Mouse (Mus musculus) embryonic facial prominence, embryonic 13.5 days (tissue): ENCODE measurements around the gene Irak3. TPM values are rescaled to one million over a fixed set of nuclear protein-coding genes. Genes with fewer than 3 reads are reported as not detected.
"Not testable (repeated sequence)": the region's sequence is repeated elsewhere in the genome, so short reads cannot be mapped to it uniquely, and the experiment has no call there.

Experiments used
- ATAC-seq: fragments of 200-750 bp; cut with Nextera tagmentation; 2 replicates; pipeline ENCODE4 v1.8.0; 2017; ENCODE audit warnings: low read depth; ENCODE audit not compliant: insufficient number of reproducible peaks, insufficient read depth, low FRiP score, low TSS enrichment
- H3K27ac ChIP-seq: fragments of 300-500 bp; sonication (generic); 2 replicates; pipeline ENCODE4 v1.5.1; 2015; ENCODE audit warnings: moderate library complexity, mild to moderate bottlenecking, inconsistent platforms
- H3K27me3 ChIP-seq: fragments of 300-500 bp; sonication (generic); 2 replicates; pipeline ENCODE4 v1.6.1; 2015; ENCODE audit warnings: mild to moderate bottlenecking, inconsistent platforms
- H3K36me3 ChIP-seq: fragments of 300-500 bp; sonication (generic); 2 replicates; pipeline ENCODE4 v1.6.1; 2015; ENCODE audit warnings: mild to moderate bottlenecking, inconsistent platforms
- H3K4me1 ChIP-seq: fragments of 300-500 bp; sonication (generic); 2 replicates; pipeline ENCODE4 v1.6.1; 2015; ENCODE audit warnings: inconsistent platforms
- H3K4me2 ChIP-seq: fragments of 300-500 bp; sonication (generic); 2 replicates; pipeline ENCODE4 v1.6.1; 2015; ENCODE audit warnings: moderate library complexity, mild to moderate bottlenecking, inconsistent platforms
- H3K4me3 ChIP-seq: fragments of 300-500 bp; sonication (generic); 2 replicates; pipeline ENCODE4 v1.5.1; 2015; ENCODE audit warnings: mild to moderate bottlenecking, inconsistent platforms
- H3K9ac ChIP-seq: fragments of 300-500 bp; sonication (generic); 2 replicates; pipeline ENCODE4 v1.6.1; 2015; ENCODE audit warnings: mild to moderate bottlenecking, inconsistent platforms
- H3K9me3 ChIP-seq: fragments of 300-500 bp; sonication (generic); 2 replicates; pipeline ENCODE4 v1.6.1; 2016; ENCODE audit warnings: inconsistent platforms
- WGBS: fragments of 180-500 bp; shearing (Covaris S2); methylation state at CpG from one replicate; pipeline ENCODE4 v1.1.7; 2015; ENCODE audit warnings: mixed read lengths; 5-methylcytosine and 5-hydroxymethylcytosine counted together
- polyA plus RNA-seq: library from polyadenylated mRNA; unstranded; fragments of >200 nt; fragmentation: Nextera tagmentation; extraction: Ambion mirVana; gene quantifications from 2 replicates; pipeline ENCODE4 v1.2.1, GENCODE M21; 2015

Gene Irak3
- polyA plus RNA-seq, 1 experiment from 2014 or later, result 2.0 TPM

DNA sequence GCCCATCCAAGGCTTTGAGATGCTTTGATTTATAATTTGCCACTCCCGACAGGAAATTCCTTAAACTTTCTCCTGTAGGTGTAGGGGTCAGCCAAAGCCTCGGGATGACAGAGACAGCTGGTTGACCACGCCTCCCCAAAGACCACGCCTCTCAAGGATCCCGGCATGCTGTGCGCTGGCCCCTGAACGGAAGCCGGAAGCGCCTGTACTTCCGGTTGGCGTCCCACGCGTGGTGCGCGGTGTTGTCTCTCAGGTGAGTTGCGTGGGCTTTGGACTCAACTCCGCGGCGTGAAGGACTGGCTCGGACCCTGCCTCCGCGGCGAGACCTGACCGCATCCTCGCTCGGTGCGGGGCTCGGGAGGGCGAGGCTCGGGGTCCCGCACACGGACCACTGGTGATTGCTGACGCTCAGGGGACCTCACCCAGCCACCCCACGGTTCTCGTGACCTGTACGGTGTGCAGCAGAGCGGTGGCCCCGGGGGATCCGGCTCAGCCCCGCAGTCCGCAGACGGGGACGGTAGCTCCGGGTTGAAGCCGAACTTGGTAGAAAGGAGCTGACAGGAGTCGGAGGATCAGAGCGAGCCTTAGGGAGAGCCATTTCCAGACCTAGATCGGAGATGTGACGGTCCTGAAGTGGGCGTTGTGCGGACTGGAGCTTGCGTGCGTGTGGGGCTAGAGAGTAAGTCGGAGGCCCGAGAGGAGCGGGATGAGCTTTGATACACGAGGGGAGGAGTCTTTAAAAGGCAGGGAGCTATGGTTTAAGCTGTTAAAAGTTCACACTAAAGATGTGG, 25.1 kb upstream of the Irak3 start, which contains the start of gene Llph:
Gene Llph (plus strand): TSS at position 200 of the 791 bp plus-strand sequence.
- peak within 1 kb of the TSS; percentile 100 for H3K4me3 ChIP-seq
- peak within 1 kb of the TSS; percentile 91 for H3K9ac ChIP-seq
- peaks cover 24% of the 10 kb centered on the region for H3K4me1 ChIP-seq
- peak; percentile 81 for ATAC-seq
- WGBS, result under 1% methylated on average over 57 of the region's 57 CpGs
- H3K4me2 ChIP-seq, result peak within 1 kb of the TSS; percentile 94
- H3K9me3 ChIP-seq, result no peaks in the 10 kb centered on the region
- H3K27ac ChIP-seq, result no peak within 1 kb of the TSS; the same call in 1 of the 2 replicates
- H3K27me3 ChIP-seq, result no peaks in the 10 kb centered on the region
- peaks cover 37% of the 10 kb centered on the region for H3K36me3 ChIP-seq

DNA sequence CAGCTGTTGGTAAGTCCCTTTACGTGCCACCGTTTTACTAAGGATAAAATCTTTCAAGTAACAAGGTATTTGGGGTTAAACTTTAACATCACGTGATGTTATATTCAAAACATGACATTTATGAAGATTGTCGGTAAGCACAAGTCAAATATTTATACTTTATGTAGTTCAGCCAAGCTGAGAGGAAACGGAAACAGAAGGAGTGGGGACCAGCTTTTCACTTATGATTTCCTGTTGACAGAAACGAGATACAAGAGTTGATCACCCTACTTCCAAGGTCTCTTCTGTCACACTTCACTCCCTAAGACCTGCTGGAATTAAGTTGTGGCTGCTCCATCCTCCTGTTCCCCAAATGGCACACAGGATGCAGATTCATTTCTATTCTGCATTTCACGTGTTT, 18.8 kb upstream of the Irak3 start:
- ATAC-seq, result no peak
- Histone ChIP-seq H3K9me3 (no peaks in the 10 kb centered on the region), H3K4me2 (no peak overlapping the region), H3K9ac (no peak overlapping the region), H3K4me1 (no peaks in the 10 kb centered on the region), H3K27ac (no peak overlapping the region), H3K27me3 (no peaks in the 10 kb centered on the region), H3K36me3 (peaks cover 34% of the 10 kb centered on the region), H3K4me3 (no peak overlapping the region)
- WGBS, result 81% methylated on average over 7 of the region's 7 CpGs

DNA sequence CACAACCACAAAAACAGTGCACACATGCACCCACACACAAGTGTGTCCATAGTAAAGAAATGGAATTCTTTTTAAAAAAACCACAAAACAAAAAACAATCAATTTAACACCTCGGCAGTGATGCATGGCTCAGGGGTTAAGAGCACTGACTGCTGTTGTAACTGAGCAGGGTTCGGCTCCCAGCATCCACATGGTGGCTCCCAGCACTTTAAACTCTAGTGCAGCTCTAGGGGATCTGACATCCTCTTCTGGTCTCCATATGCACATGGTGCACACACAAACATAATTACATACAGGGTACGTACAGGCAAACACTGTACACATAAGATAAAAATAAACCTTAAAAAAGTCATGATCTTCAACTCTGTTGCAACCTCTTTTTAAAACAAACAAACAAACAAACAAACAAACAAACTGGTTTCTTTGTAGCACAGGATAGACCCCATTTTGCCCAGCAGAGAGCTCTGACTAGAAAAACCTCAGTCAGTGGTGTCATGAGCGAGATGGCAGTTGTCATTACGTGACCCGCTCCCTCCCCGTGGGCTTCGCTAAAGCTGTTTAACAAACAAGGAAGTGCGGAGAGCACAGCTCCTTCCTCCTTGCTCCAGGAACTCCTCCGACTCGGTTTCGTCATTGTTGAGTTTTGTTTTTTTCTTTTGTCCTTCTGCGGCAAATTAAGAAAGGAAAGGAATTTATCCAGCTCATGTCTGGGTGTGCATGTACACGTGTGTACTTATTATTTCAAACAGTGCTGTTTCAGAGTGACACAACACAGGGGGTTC, 17.8 kb upstream of the Irak3 start:
- WGBS, result 81% methylated on average over 14 of the region's 14 CpGs
- ATAC-seq, result no peak
- no peak overlapping the region for H3K4me2 ChIP-seq
- H3K4me1 ChIP-seq, result no peaks in the 10 kb centered on the region
- no peaks in the 10 kb centered on the region for H3K27me3 ChIP-seq
- peaks cover 35% of the 10 kb centered on the region for H3K36me3 ChIP-seq
- no peak overlapping the region for H3K27ac ChIP-seq
- H3K4me3 ChIP-seq, result no peak overlapping the region
- H3K9me3 ChIP-seq, result no peaks in the 10 kb centered on the region
- H3K9ac ChIP-seq, result no peak overlapping the region

DNA sequence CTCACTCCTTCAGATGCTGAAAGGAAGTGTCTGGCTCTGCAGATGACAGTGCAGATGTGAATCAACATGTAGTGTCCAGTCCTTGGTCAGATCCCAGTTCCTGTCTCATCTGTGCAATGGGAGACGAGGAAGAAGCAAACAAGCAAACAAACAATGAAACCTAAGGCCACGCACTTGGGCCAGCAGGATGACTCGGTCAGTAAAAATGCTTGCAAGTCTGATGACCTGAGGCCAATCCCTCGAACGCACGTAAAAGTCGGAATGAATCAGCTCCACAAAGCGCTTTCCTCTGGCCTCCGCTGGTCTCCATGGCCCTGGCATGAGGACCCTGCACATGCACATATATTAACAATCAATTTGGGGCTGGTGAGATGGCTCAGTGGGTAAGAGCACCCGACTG, 17.1 kb upstream of the Irak3 start:
- Histone ChIP-seq H3K27me3 (no peaks in the 10 kb centered on the region), H3K27ac (no peak overlapping the region), H3K9me3 (no peaks in the 10 kb centered on the region), H3K4me3 (no peak overlapping the region), H3K9ac (no peak overlapping the region), H3K4me1 (no peaks in the 10 kb centered on the region), H3K36me3 (peaks cover 31% of the 10 kb centered on the region), H3K4me2 (no peak overlapping the region)
- ATAC-seq, result no peak
- 89% methylated on average over 10 of the region's 10 CpGs for WGBS

DNA sequence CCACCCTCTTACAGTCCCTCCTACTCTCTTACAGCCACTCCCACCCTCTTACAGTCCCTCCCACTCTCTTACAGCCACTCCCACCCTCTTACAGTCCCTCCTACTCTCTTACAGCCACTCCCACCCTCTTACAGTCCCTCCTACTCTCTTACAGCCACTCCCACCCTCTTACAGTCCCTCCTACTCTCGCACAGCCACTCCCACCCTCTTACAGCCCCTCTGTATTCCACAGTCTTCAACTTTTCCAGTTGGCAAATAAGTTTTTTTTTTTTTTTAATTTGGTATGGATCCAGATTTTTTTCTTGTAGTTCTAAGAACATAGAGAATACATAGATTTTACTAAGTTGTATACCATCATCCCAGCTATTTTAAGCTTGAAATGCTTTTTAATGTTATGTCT, 15.2 kb upstream of the Irak3 start:
- H3K9ac ChIP-seq, H3K4me3 ChIP-seq, H3K27ac ChIP-seq, H3K9me3 ChIP-seq, H3K4me1 ChIP-seq, H3K4me2 ChIP-seq, ATAC-seq, H3K27me3 ChIP-seq: not testable (repeated sequence)
- 92% methylated on average over 1 of the region's 1 CpGs for WGBS
- H3K36me3 ChIP-seq, result peaks cover 29% of the 10 kb centered on the region

DNA sequence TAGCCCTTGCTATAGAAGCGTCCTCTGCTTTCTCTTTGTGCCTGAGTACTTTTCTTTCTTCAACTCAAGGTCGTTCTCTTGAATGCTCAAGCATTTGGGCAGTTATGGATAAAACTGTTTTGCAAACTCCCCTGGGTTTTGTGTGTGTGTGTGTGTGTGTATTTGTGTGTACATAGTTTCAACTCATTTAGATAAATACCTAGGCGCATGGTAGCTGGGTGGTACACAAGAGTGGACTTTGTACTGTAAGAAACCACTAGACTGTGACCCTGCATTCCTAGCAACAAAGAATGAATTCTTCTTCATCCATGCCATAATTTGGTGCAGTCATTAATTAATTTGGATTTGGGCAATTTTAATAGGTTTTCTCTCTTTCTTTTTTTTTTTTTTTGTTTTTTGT, 8.2 kb upstream of the Irak3 start:
- no peaks in the 10 kb centered on the region for H3K9me3 ChIP-seq
- H3K27me3 ChIP-seq, result no peaks in the 10 kb centered on the region
- H3K27ac ChIP-seq, result no peak overlapping the region
- peaks cover 10% of the 10 kb centered on the region; the same call in 1 of the 2 replicates for H3K36me3 ChIP-seq
- no peak overlapping the region for H3K4me3 ChIP-seq
- H3K4me2 ChIP-seq, result peak overlapping the region; percentile 80
- H3K9ac ChIP-seq, result no peak overlapping the region
- peaks cover 9% of the 10 kb centered on the region for H3K4me1 ChIP-seq
- ATAC-seq, result no peak
- 87% methylated on average over 3 of the region's 3 CpGs for WGBS

DNA sequence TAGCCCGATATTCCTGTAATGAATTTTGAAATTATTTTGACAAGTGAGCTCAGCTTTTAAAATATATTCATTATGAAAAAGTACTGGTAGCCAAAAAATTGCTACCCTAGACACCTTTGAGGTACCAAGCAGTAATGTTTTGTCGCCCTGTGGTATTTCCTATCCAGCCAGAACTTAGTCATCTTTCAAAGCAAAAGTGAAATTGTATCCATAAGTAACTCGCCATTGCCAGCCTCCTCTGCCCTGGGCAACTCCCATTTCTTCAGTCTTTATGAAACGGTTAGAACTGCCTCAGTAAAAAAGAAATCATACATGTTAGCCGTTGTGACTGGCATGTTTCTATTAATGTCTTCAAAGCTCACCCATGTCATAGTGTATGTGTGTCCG, 7.6 kb upstream of the Irak3 start:
- no peaks in the 10 kb centered on the region for H3K9me3 ChIP-seq
- H3K36me3 ChIP-seq, result peaks cover 10% of the 10 kb centered on the region; the same call in 1 of the 2 replicates
- peaks cover 9% of the 10 kb centered on the region for H3K4me1 ChIP-seq
- no peaks in the 10 kb centered on the region for H3K27me3 ChIP-seq
- H3K4me2 ChIP-seq, result peak overlapping the region; percentile 80
- WGBS, result 52% methylated on average over 6 of the region's 6 CpGs
- H3K9ac ChIP-seq, result peak overlapping the region; percentile 84; the same call in 1 of the 2 replicates
- no peak for ATAC-seq
- H3K27ac ChIP-seq, result no peak overlapping the region
- peak overlapping the region; percentile 97 for H3K4me3 ChIP-seq

DNA sequence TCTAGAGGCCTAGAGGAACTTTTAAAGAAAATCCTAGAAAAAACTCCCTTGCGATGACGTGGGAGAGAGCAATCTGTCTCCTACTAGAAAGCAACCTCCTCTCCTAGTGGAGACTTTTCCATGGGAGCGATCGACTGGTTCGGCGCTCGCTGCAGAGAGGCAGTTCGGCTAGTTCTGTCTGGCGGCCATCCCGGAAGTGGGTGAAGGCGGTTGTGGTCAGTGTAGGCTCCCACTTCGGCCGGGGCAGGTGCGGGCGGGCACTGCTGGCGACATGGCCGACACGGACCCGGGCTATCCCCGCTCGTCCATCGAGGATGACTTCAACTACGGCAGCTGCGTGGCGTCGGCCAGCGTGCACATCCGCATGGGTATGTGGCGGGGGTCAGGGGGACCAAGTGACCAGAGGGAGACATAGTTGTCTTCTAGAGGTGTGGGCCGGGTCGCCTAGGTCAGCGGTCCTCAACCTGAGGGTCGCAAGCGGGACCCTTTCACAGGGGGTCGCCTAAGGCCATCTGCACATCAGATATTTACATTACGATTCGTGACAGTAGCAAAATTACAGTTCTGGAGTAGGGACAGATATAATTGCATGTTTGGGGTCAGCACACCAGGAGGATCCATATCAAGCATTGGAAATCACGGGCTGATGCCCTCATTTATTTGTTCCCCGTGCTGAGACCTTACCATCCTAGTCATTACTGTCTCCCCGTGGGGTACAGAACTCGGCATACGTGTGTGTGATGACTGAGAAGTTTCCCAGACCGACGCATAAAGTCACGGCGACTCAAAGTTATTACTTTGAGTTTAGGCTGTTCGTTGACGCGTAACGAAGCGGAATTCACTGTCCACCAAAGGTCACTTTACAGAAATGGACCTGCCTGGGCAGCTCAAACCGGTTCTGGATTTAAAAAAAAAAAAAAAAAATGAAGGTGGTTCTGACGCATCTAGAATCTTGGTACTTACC, 6.9 kb upstream of the Irak3 start:
- peaks cover 9% of the 10 kb centered on the region for H3K4me1 ChIP-seq
- H3K36me3 ChIP-seq, result peaks cover 10% of the 10 kb centered on the region; the same call in 1 of the 2 replicates
- peak overlapping the region; percentile 80 for H3K4me2 ChIP-seq
- H3K27me3 ChIP-seq, result no peaks in the 10 kb centered on the region
- H3K9me3 ChIP-seq, result no peaks in the 10 kb centered on the region
- peak; percentile 76 for ATAC-seq
- WGBS, result 4% methylated on average over 53 of the region's 53 CpGs
- H3K4me3 ChIP-seq, result peak overlapping the region; percentile 97
- peak overlapping the region; percentile 84 for H3K9ac ChIP-seq
- no peak overlapping the region for H3K27ac ChIP-seq

DNA sequence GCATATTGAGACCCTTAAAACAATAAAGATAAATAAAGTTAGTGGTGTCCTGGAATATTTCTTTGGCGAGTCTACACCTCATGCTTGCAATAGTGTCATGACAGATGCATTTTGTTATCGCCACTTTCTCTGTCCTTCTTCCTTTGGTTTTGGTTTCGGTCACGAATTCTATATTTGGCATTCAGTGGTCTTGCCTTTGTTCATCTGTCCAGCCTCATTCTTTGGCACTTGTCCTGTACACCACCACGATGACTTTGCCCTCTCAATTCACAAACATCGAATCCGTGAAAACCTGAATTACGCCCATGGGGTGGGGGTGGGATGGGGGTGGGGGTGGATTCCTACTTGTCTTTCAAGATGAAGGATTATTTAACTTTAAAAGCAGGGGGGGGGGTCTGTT, 6.1 kb upstream of the Irak3 start:
- Histone ChIP-seq H3K27ac (no peak overlapping the region), H3K27me3 (no peaks in the 10 kb centered on the region; the same call in 1 of the 2 replicates), H3K36me3 (peaks cover 10% of the 10 kb centered on the region; the same call in 1 of the 2 replicates), H3K9ac (no peak overlapping the region), H3K9me3 (no peaks in the 10 kb centered on the region), H3K4me1 (peaks cover 9% of the 10 kb centered on the region), H3K4me3 (no peak overlapping the region), H3K4me2 (no peak overlapping the region)
- no peak for ATAC-seq
- WGBS, result 87% methylated on average over 8 of the region's 8 CpGs

DNA sequence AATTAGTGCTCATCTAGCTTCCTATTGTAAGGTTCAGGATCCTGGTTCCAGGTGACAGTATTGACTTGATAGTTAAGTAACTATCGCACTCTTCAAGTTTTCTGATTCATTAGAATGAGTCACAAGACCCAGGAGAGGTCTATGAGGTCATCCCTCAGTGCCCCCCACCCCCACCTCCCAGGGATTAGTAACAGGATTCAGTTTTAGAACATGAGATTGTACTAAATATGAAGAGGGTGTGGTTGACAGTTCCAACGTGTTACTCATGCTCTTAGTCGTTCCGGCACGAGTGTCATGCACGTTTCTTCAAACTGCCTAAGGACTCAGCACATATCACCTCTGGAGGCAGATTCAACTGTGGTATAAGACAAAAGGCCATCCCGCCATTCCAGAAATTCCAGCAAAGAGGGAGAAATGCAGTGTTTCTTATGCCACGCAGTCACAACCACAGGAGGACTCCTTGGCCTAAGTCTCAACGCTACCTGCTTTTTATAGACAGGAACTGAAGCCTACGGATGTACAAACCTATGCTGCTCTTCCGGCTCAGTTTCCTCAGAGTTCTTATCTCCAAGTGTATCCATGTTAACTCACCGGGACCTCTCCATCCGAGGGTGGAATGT, 2.8 kb upstream of the Irak3 start:
- Histone ChIP-seq H3K27me3 (peaks cover 12% of the 10 kb centered on the region), H3K36me3 (no peaks in the 10 kb centered on the region), H3K4me1 (peaks cover 14% of the 10 kb centered on the region), H3K4me3 (no peak overlapping the region), H3K9me3 (no peaks in the 10 kb centered on the region), H3K4me2 (no peak overlapping the region), H3K9ac (no peak overlapping the region), H3K27ac (no peak overlapping the region)
- WGBS, result 78% methylated on average over 13 of the region's 13 CpGs
- no peak for ATAC-seq
